Mouse (Mus musculus) urinary bladder, postnatal 10 days (tissue): Measurements from ENCODE around the gene Kcng4.

Experiments used
- DNase-seq: peaks from one replicate; pipeline ENCODE4 v3.0.0; 2022; ENCODE audit warnings: low spot score

Kcng4 gene

GRCm38 (mm10) chr8:119635378-119635777, at the start of gene Kcng4:
Gene Kcng4 (minus strand): TSS chr8:119635680.
- no peak for DNase-seq

- DNase-seq: no peak
Observed at GRCm38 (mm10) chr8:119679184-119679583, 43.7 kb upstream of the Kcng4 start.

GRCm38 (mm10) chr8:119678138-119678843, 42.8 kb upstream of the Kcng4 start:
- DNase-seq: no peak

GRCm38 (mm10) chr8:119676389-119676788, 40.9 kb upstream of the Kcng4 start:
- DNase-seq: peak; percentile 83

GRCm38 (mm10) chr8:119675457-119675856, 40.0 kb upstream of the Kcng4 start:
- no peak for DNase-seq

- no peak for DNase-seq
Observed at GRCm38 (mm10) chr8:119673976-119674555, 38.6 kb upstream of the Kcng4 start.

GRCm38 (mm10) chr8:119670419-119671091, 35.1 kb upstream of the Kcng4 start:
- DNase-seq: no peak

- DNase-seq: no peak
Observed at GRCm38 (mm10) chr8:119669284-119669683, 33.8 kb upstream of the Kcng4 start.

- no peak for DNase-seq
Observed at GRCm38 (mm10) chr8:119668447-119668846, 33.0 kb upstream of the Kcng4 start.

GRCm38 (mm10) chr8:119666219-119666951, 30.9 kb upstream of the Kcng4 start, which contains the start of gene Wfdc1:
Gene Wfdc1 (plus strand): TSS chr8:119666365.
- DNase-seq: no peak

- no peak for DNase-seq
Observed at GRCm38 (mm10) chr8:119665270-119665669, 29.8 kb upstream of the Kcng4 start.

- no peak for DNase-seq
Observed at GRCm38 (mm10) chr8:119663440-119663839, 28.0 kb upstream of the Kcng4 start.

GRCm38 (mm10) chr8:119661892-119662291, 26.4 kb upstream of the Kcng4 start:
- no peak for DNase-seq

GRCm38 (mm10) chr8:119661081-119661480, 25.6 kb upstream of the Kcng4 start:
- DNase-seq: no peak

GRCm38 (mm10) chr8:119656709-119657464, 21.4 kb upstream of the Kcng4 start:
- no peak for DNase-seq

GRCm38 (mm10) chr8:119651324-119651723, 15.8 kb upstream of the Kcng4 start:
- DNase-seq: no peak

- no peak for DNase-seq
Observed at GRCm38 (mm10) chr8:119646846-119647245, 11.4 kb upstream of the Kcng4 start.

- DNase-seq: no peak
Observed at GRCm38 (mm10) chr8:119646197-119646596, 10.7 kb upstream of the Kcng4 start.

GRCm38 (mm10) chr8:119644981-119645597, 9.6 kb upstream of the Kcng4 start:
- DNase-seq: no peak

- no peak for DNase-seq
Observed at GRCm38 (mm10) chr8:119644429-119644960, 9.0 kb upstream of the Kcng4 start.

- DNase-seq: no peak
Observed at GRCm38 (mm10) chr8:119642960-119643359, 7.5 kb upstream of the Kcng4 start.
